Mouse (Mus musculus) brain, embryonic 14.5 days (tissue): ENCODE results near the gene Apoc2. TPM values are rescaled to one million over a fixed set of nuclear protein-coding genes. Genes with fewer than 3 reads are reported as not detected.
"Not testable (repeated sequence)": the region's sequence is repeated elsewhere in the genome, so short reads cannot be mapped to it uniquely, and the experiment has no call there.

Experiments used
- DNase-seq: peaks from one replicate; pipeline ENCODE4 v3.0.0-alpha.2; 2011; ENCODE audit warnings: low read depth
- CTCF ChIP-seq: fragments of 200-500 bp; IDR thresholded peaks from 2 replicates; pipeline ENCODE4 v1.5.1; 2012; ENCODE audit warnings: inconsistent platforms, mild to moderate bottlenecking, moderate library complexity, borderline replicate concordance; ENCODE audit not compliant: insufficient read depth, insufficient read length; ENCODE audit errors: extremely low read depth
- POLR2A ChIP-seq: fragments of 200-500 bp; IDR thresholded peaks from 2 replicates; pipeline ENCODE4 v1.6.1; 2012; ENCODE audit warnings: mild to moderate bottlenecking, inconsistent platforms, borderline replicate concordance; ENCODE audit not compliant: poor library complexity, insufficient read depth, insufficient read length, severe bottlenecking; ENCODE audit errors: extremely low read depth
- polyA plus RNA-seq: library from polyadenylated mRNA; depleted of rRNA; stranded (reverse); fragments of >200 nt; gene quantifications from 2 replicates; pipeline ENCODE4 v1.2.3, GENCODE M21; 2012

Apoc2 gene
- polyA plus RNA-seq, 1 experiment: 0.30 TPM

- TF ChIP-seq POLR2A (no peak), CTCF (no peak)
- no peak for DNase-seq
Measured at GRCm38 (mm10) chr7:19696336-19696873, 18.7 kb upstream of the Apoc2 start.

GRCm38 (mm10) chr7:19695881-19696280, 18.1 kb upstream of the Apoc2 start:
- no peak for DNase-seq

GRCm38 (mm10) chr7:19695213-19695594, 17.5 kb upstream of the Apoc2 start:
- no peak for DNase-seq
- no peak for TF ChIP-seq CTCF
- TF ChIP-seq POLR2A: no peak

More at GRCm38 (mm10) chr7:19695881-19696280, 18.1 kb upstream of the Apoc2 start:
- TF ChIP-seq POLR2A (no peak), CTCF (no peak)

- no peak for DNase-seq
- TF ChIP-seq CTCF (no peak), POLR2A (no peak)
Measured at GRCm38 (mm10) chr7:19694336-19695212, 16.8 kb upstream of the Apoc2 start.

GRCm38 (mm10) chr7:19693421-19693820, 15.7 kb upstream of the Apoc2 start:
- peak; percentile 27 for DNase-seq

GRCm38 (mm10) chr7:19691873-19692865, 14.4 kb upstream of the Apoc2 start, which contains the start of gene Apoc1:
Gene Apoc1 (minus strand): TSS chr7:19692660.
- DNase-seq: no peak
- no peak for TF ChIP-seq CTCF
- no peak for TF ChIP-seq POLR2A

More at GRCm38 (mm10) chr7:19693421-19693820, 15.7 kb upstream of the Apoc2 start:
- TF ChIP-seq CTCF (no peak), POLR2A (no peak)

- DNase-seq: no peak
- TF ChIP-seq POLR2A (no peak), CTCF (no peak)
Measured at GRCm38 (mm10) chr7:19691434-19691833, 13.7 kb upstream of the Apoc2 start.

- TF ChIP-seq POLR2A (no peak), CTCF (no peak)
Measured at GRCm38 (mm10) chr7:19690845-19691244, 13.1 kb upstream of the Apoc2 start.

GRCm38 (mm10) chr7:19688611-19689010, 10.9 kb upstream of the Apoc2 start:
- TF ChIP-seq POLR2A: no peak
- no peak for TF ChIP-seq CTCF
- DNase-seq: no peak

More at GRCm38 (mm10) chr7:19690845-19691244, 13.1 kb upstream of the Apoc2 start:
- DNase-seq: no peak

GRCm38 (mm10) chr7:19688101-19688500, 10.4 kb upstream of the Apoc2 start:
- no peak for TF ChIP-seq POLR2A
- TF ChIP-seq CTCF: no peak
- DNase-seq: no peak

GRCm38 (mm10) chr7:19686927-19687583, 9.3 kb upstream of the Apoc2 start:
- DNase-seq: not testable (repeated sequence)
